Mouse (Mus musculus) liver, embryonic 14.5 days (tissue): ENCODE measurements around the gene Rapgef1.

Source experiments
- CTCF ChIP-seq: IDR thresholded peaks from 2 replicates; pipeline ENCODE4 v1.5.1; 2016; ENCODE audit warnings: antibody characterized with exemption, low read depth, control low read depth
- EP300 ChIP-seq: IDR thresholded peaks from 2 replicates; pipeline ENCODE4 v1.6.1; 2016; ENCODE audit warnings: antibody characterized with exemption, low read depth

DNA sequence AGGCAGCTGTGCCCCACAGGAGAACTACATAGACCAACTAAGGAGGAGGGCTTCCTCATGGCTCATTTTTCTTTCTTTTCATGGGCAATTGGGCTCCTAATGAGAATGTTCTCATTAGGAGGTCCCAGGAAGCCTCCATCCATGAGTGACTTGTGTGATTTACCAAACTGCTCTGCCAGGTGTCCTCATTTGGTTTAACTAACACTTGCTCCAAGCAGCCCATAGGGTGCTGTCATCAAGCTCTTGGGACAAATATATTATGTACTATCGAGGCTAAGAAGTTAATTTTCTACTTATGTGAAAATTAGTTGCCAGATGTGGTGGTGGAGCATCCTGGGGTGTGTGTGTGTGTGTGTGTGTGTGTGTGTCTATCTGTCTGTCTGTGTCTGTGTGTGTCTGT is 37.6 kb downstream of the Rapgef1 start:
- no peak for TF ChIP-seq CTCF
- no peak for TF ChIP-seq EP300
